Mouse (Mus musculus): Measurements from ENCODE around the gene Gm7954. TPM values are rescaled to one million over a fixed set of nuclear protein-coding genes. Genes with fewer than 3 reads are reported as not detected.

Gene Gm7954
- not detected for total RNA-seq (2023)

GRCm38 (mm10) chr14:41453418-41453817 lies at the start of gene Gm7954:
Gene Gm7954 (minus strand): TSS chr14:41453518.

GRCm38 (mm10) chr14:41489385-41489784 lies 36.1 kb upstream of the Gm7954 start, which contains the start of gene Gm3486:
Gene Gm3486 (minus strand): TSS chr14:41489485.

GRCm38 (mm10) chr14:41408181-41408580 lies 45.1 kb downstream of the Gm7954 start, which contains the start of gene Gm6482:
Gene Gm6482 (minus strand): TSS chr14:41408281.

Other genes starting within 250 kb of the Gm7954 start
- not detected for gene Gm2832, start 174.7 kb downstream of the Gm7954 start, total RNA-seq (2023)
- not detected for gene Gm5798, start 104.9 kb downstream of the Gm7954 start, total RNA-seq (2023)
- not detected for gene Gm7945, start 67.1 kb downstream of the Gm7954 start, total RNA-seq (2023)
- not detected for gene Gm6482, start 45.2 kb downstream of the Gm7954 start, total RNA-seq (2023)
- not detected for gene Gm3486, start 36.0 kb upstream of the Gm7954 start, total RNA-seq (2023)
- gene Gm7970, start 102.1 kb upstream of the Gm7954 start, total RNA-seq (2023): not detected
- gene 1700049E17Rik2, start 119.7 kb upstream of the Gm7954 start, total RNA-seq (2023): not detected
- gene Gm3072, start 171.1 kb upstream of the Gm7954 start, total RNA-seq (2023): not detected
- gene Gm3676, start 193.0 kb upstream of the Gm7954 start, total RNA-seq (2023): not detected
- not detected for gene Gm8068, start 248.4 kb upstream of the Gm7954 start, total RNA-seq (2023)

All from neutrophil, adult 83 days (primary cell).